Mouse (Mus musculus): ENCODE results near the gene Abcf2.
A peak's percentile ranks its signal among the peaks of the same experiment; 100 is the strongest.

The Abcf2 gene

DNA sequence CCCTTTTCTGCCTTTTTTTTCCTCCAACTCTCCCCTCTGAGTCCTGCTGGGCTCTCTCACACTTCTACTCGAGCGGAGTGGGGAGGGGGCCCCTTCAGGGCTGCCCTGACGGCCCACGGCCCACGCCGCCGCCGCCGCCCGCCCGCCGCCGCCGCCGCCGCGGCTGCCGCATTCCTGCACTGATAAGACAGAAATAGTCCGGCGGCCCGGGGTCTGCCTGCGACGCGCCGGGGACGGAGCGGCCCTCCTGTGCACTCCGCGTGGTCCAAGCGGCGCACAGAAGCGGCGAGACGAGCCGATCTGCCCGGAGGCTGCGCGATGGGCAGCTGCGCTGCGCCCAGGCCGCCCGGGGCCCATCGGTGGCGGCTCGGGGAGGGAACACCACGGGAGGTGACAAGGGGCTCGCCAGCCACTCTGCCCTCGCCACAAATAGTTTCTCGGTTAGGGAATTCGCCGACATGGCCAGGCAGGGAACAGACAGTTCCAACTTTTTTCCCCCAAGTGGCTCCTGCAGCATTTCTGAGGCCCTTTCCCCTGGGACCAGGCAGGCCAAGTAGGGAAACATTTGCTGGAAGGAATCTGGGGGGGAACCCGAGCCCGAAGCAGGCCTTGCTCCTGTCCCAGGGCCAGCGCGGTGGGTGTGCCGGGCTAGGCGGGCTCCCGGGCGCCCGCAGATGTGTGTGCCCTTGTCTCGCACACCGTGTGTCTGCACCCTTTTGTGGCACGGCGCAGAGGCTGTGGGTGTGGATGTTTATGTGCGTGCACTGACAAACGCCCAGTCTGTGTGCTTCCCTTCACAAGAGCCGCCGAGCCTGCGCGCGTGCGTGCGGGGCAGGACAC, 24.9 kb upstream of the Abcf2 start:
- DNase-seq (ENCODE audit: low read depth, low spot score): peak; percentile 54

DNA sequence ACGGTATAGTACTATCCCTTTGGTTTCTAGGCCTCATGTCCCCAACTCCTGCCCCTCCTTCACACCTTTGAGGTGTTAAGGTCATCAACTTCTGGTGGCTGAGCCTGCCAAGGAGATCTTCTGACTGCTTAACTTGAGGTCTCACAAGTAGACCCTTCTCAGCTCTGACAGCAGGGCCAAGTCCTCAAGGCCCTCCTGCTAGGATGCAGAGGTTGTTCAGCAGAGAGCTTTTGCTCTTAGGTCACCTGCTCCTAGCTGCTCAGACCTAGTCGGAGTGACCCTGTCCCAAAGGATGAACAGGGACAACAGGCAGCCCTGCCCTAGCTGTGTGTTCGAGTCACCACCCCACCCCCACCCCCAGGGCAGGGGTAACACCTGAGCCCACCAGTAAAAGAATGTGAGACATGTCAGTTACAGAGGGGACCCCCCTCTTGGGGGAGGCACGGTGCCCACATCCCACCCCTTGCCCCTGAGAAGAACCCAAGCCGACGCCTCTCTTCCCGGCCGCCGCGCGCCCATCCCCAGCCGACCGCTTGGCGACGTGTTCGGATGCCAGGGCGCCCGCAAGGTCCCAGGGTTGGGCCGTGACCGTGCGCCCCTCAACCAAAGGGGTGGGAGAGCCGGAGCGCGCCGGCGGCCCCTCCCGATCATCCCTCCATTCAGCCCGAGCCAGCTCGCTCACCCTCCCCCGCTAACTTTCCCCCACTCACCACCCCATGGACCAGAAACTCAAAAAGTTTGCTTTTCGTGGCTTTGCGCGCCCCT, 24.0 kb upstream of the Abcf2 start:
- no peak for DNase-seq (ENCODE audit: low read depth, low spot score)

- no peak for DNase-seq (ENCODE audit: low read depth, low spot score)
Observed at GRCm38 (mm10) chr5:24600236-24600635, 23.0 kb upstream of the Abcf2 start.

GRCm38 (mm10) chr5:24599137-24599536, 21.9 kb upstream of the Abcf2 start:
- DNase-seq (ENCODE audit: low read depth, low spot score): no peak

GRCm38 (mm10) chr5:24598570-24599006, 21.3 kb upstream of the Abcf2 start:
- no peak for DNase-seq (ENCODE audit: low read depth, low spot score)

GRCm38 (mm10) chr5:24597901-24598569, 20.8 kb upstream of the Abcf2 start:
- no peak for DNase-seq (ENCODE audit: low read depth, low spot score)

DNA sequence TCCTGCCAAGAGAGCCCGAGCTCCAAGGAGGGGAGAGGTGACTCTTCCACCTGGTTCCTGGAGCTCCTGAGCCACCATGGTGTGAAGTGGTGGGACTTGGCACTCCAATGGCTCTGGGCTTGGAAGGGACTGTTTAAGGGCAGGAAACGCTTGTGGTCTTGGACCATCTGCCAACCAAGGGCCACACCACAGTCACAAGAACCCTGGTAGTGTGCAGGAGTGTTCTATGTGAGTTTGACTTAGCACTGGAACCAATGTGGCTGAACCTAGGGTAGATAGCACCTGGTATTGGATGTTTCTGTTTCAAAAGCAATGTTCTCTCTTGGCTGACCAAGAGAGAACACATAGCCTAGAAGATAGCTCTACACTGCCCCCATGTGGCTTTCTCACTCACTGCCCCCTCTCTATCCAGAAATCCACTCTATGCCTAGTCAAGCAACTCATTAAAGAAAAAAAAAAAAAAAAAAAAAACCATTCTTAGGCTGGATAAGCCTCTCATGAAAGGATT, 20.0 kb upstream of the Abcf2 start:
- peak; percentile 67 for DNase-seq (ENCODE audit: low read depth, low spot score)

DNA sequence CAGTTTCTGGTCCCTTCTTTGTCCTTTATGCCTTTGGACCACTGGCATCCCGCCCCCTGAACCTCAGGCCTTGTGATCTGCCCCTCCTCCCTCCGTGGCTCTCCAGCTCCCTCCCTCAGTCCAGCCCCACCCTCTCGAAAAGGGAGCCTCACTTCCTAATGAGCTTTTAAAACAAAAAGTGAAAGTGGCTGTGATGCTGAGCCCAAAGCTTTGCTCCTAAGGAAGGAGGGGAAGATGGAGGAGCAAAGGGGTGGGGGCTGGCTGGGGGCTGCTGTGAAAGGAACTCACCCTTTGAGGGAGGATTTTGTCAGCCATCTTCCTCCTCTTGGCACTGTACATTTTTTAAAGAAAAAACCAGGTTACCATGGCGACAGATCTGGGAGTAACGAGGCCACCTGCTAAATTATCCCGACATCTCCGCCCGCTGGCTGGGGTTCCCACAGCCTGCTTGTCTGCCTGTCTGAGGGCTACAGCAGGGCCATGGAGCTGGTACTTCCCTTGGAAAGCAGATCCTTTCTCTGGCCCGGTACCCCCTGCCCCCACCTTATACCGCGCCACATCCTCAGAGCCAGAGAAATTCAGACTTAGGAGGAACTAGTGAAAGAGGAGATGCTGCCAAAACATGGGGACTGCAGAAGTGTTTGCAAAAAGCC, 19.4 kb upstream of the Abcf2 start:
- DNase-seq (ENCODE audit: low read depth, low spot score): no peak

DNA sequence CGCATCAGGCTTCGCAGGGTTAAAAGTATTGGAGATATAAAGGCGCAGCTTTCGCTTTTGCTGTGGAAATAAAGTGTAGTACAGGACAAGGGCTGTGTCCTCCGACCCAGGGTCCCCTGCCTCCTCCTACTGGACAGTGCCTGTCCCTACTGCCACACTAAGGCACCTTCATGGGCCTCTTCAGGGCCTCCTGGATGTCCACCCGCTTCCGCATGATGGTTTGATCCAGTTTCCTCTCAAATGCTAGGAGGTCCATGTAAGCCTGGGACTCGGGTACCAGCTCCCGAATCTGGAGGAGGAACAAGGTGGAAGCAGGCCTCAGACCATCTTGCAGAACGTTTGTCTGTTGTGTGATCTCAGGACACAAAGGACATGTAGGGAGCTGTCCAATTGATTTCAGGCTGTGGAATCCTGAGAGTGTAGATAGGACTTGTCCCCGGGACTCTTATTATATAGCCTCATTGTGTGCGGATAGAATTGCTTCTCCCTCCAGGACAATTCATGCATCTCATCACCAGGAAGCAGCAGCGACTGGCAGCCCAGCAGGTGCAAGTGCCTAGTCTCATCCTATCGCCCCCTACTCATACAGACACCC, 18.6 kb upstream of the Abcf2 start:
- DNase-seq (ENCODE audit: low read depth, low spot score): no peak

GRCm38 (mm10) chr5:24595261-24595660, 18.0 kb upstream of the Abcf2 start:
- DNase-seq (ENCODE audit: low read depth, low spot score): no peak

DNA sequence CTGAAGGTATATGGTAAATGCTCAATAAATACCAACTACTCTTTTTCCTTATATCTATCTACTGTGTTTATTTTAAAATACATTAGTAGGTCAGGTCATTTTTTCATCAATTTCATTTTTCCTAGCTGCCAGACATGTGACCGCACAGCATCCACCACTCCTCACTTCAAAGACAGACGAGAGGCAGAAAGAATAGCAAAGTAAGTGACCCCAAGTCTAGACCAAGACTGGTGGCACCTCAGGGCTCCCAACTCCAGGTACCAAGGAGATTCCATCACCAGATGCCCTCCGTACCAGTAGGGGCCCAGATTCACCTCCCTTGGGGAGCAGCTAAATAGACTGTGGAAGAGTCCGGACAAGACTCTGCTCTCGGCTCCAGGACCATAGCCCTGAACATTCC, 17.1 kb upstream of the Abcf2 start:
- no peak for DNase-seq (ENCODE audit: low read depth, low spot score)

DNA sequence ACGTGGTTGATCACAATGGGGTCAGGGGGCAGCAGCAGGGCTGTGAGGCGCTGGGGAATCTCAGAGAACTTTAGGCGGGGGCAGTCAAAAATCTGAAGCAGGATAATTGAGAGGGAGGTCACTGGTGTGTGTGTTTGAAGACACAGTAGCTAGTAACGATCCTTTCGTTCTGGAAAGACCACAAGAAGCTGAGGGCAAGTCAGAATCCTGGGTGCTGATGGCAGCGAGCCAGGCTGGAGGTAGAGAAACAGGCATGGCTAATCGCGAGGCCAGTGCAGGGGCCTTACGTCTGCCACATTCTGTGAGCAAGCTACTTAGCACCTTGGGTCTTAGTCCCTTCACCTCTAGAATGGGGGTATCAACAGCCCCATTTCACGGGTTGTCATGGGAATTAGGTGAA, 16.7 kb upstream of the Abcf2 start:
- DNase-seq (ENCODE audit: low read depth, low spot score): no peak

DNA sequence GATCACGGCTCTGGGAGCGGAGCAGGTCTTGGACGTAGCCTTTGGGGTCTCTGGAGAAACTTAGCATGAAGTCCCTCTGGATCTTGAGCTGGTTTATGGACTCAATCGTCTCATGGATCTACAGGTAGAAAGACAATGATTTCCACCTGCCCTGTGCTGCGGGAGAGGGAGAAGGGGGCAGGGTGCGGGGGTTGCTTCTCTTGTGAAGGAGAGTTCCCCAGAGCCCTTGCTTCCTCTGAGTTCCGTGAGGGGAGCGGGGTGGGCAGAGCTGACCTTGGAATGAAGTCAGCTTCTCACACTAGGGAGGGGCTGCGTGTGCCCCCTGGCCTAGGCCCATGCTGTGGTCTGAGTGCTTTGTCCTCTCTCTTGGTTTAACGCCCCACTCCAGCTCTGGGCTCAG, 16.0 kb upstream of the Abcf2 start:
- no peak for DNase-seq (ENCODE audit: low read depth, low spot score)

DNA sequence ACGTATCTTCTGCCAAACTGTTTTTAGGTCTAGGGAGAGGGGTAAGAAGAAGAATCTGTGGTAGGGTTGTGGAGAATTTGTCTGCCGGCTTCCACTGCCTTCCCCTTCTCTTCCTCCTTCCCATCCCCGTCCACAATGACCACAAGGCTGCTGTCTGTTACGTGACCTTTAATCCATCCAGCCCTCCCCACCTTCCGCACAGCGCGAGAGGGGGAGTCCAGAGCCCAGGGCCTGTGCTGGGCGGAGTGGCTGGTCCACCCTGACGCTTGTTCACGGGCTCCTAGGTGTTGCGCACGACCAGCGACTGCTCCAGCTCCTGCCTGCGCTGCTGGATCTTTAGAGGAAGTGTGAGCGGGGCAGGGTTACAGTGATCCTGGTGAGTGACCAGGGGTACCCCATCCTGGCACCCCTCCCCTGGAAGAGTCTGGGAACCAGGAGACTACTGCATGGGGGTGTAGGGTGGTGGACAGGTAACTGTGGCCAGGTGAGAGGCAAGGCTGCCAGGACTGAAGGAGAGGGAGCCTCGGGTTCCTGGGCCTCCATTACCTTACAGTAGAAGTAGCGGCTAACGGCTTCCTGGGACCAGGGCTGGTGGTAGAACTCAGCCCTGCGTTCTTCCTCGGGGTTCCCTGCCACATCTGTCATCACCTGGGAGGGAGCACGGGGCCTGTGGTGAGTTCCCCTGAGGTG, 15.3 kb upstream of the Abcf2 start:
- DNase-seq (ENCODE audit: low read depth, low spot score): no peak

- DNase-seq (ENCODE audit: low read depth, low spot score): no peak
Observed at GRCm38 (mm10) chr5:24591796-24592470, 14.7 kb upstream of the Abcf2 start.

DNA sequence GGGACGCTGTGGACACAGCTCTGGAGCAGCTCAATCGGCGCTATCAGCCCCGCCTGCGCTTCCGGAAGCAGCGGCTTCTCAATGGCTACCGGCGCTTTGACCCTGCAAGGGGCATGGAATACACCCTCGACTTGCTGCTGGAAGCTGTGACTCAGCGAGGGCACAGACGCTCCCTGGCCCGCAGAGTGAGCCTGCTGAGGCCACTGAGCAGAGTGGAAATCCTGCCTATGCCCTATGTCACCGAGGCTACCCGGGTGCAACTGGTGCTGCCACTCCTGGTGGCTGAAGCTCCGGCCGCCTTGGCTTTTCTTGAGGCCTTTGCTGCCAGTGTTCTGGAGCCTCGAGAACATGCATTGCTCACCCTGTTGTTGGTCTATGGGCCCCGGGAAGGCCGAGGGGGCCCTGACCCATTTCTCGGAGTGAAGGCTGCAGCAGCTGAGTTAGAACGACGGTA, 14.0 kb upstream of the Abcf2 start:
- no peak for DNase-seq (ENCODE audit: low read depth, low spot score)

GRCm38 (mm10) chr5:24589511-24590500, 12.5 kb upstream of the Abcf2 start:
- no peak for DNase-seq (ENCODE audit: low read depth, low spot score)

GRCm38 (mm10) chr5:24587200-24587577, 9.9 kb upstream of the Abcf2 start:
- DNase-seq (ENCODE audit: low read depth, low spot score): no peak
